Mouse (Mus musculus): ENCODE results near the gene Fnip1. TPM values are rescaled to one million over a fixed set of nuclear protein-coding genes. Genes with fewer than 3 reads are reported as not detected.

Gene Fnip1
- polyA plus RNA-seq, 1 experiment from 2014 or later, result 8.9 TPM

- 91% methylated on average over 2 of the region's 2 CpGs for WGBS
Observed at GRCm38 (mm10) chr11:54528002-54528401, 90.0 kb downstream of the Fnip1 start.

GRCm38 (mm10) chr11:54530391-54530790, 92.4 kb downstream of the Fnip1 start:
- no peak overlapping the region for H3K9ac ChIP-seq
- 53% methylated on average over 1 of the region's 1 CpGs for WGBS
- no peak overlapping the region for H3K4me3 ChIP-seq
- no peaks in the 10 kb centered on the region for H3K9me3 ChIP-seq
- no peaks in the 10 kb centered on the region for H3K36me3 ChIP-seq
- no peaks in the 10 kb centered on the region for H3K27me3 ChIP-seq
- ATAC-seq (ENCODE audit: low FRiP score, low read depth), result no peak
- H3K27ac ChIP-seq (replicated peaks), result peak overlapping the region; percentile 20; the same call in 1 of the 2 replicates
- H3K4me2 ChIP-seq, result no peak overlapping the region
- no peaks in the 10 kb centered on the region for H3K4me1 ChIP-seq (replicated peaks)

More at GRCm38 (mm10) chr11:54528002-54528401, 90.0 kb downstream of the Fnip1 start:
- Histone ChIP-seq H3K36me3 (no peaks in the 10 kb centered on the region), H3K4me2 (no peak overlapping the region), H3K27me3 (no peaks in the 10 kb centered on the region), H3K27ac (replicated peaks) (no peak overlapping the region), H3K9ac (no peak overlapping the region), H3K4me3 (no peak overlapping the region), H3K9me3 (no peaks in the 10 kb centered on the region), H3K4me1 (replicated peaks) (peaks cover 15% of the 10 kb centered on the region)
- no peak for ATAC-seq (ENCODE audit: low FRiP score, low read depth)

- H3K36me3 ChIP-seq, result no peaks in the 10 kb centered on the region
- H3K27ac ChIP-seq (replicated peaks), result peak overlapping the region; percentile 20; the same call in 1 of the 2 replicates
- 92% methylated on average over 1 of the region's 1 CpGs for WGBS
Observed at GRCm38 (mm10) chr11:54530916-54531315, 92.9 kb downstream of the Fnip1 start.

GRCm38 (mm10) chr11:54533834-54534233, 95.8 kb downstream of the Fnip1 start:
- no peak for ATAC-seq (ENCODE audit: low FRiP score, low read depth)

More at GRCm38 (mm10) chr11:54530916-54531315, 92.9 kb downstream of the Fnip1 start:
- Histone ChIP-seq H3K9me3 (no peaks in the 10 kb centered on the region), H3K27me3 (no peaks in the 10 kb centered on the region), H3K4me1 (replicated peaks) (no peaks in the 10 kb centered on the region), H3K9ac (no peak overlapping the region), H3K4me3 (no peak overlapping the region), H3K4me2 (no peak overlapping the region)
- no peak for ATAC-seq (ENCODE audit: low FRiP score, low read depth)

GRCm38 (mm10) chr11:54534871-54535270, 96.9 kb downstream of the Fnip1 start:
- no peaks in the 10 kb centered on the region for H3K36me3 ChIP-seq
- H3K9me3 ChIP-seq, result no peaks in the 10 kb centered on the region
- no peak for ATAC-seq (ENCODE audit: low FRiP score, low read depth)
- no peak overlapping the region for H3K4me3 ChIP-seq
- no peak overlapping the region for H3K4me2 ChIP-seq
- no peak overlapping the region for H3K27ac ChIP-seq (replicated peaks)
- H3K27me3 ChIP-seq, result no peaks in the 10 kb centered on the region
- 58% methylated on average over 6 of the region's 6 CpGs for WGBS
- H3K9ac ChIP-seq, result no peak overlapping the region
- no peaks in the 10 kb centered on the region for H3K4me1 ChIP-seq (replicated peaks)

More at GRCm38 (mm10) chr11:54533834-54534233, 95.8 kb downstream of the Fnip1 start:
- Histone ChIP-seq H3K36me3 (no peaks in the 10 kb centered on the region), H3K4me1 (replicated peaks) (no peaks in the 10 kb centered on the region), H3K27ac (replicated peaks) (no peak overlapping the region), H3K4me2 (no peak overlapping the region), H3K27me3 (no peaks in the 10 kb centered on the region), H3K9ac (no peak overlapping the region), H3K4me3 (no peak overlapping the region), H3K9me3 (no peaks in the 10 kb centered on the region)
- 91% methylated on average over 2 of the region's 2 CpGs for WGBS

GRCm38 (mm10) chr11:54539031-54539430, 101.0 kb downstream of the Fnip1 start:
- 61% methylated on average over 2 of the region's 2 CpGs for WGBS
- Histone ChIP-seq H3K4me2 (no peak overlapping the region), H3K4me1 (replicated peaks) (no peaks in the 10 kb centered on the region), H3K9me3 (no peaks in the 10 kb centered on the region), H3K9ac (no peak overlapping the region), H3K4me3 (no peak overlapping the region), H3K27me3 (no peaks in the 10 kb centered on the region), H3K27ac (replicated peaks) (no peak overlapping the region), H3K36me3 (no peaks in the 10 kb centered on the region)
- ATAC-seq (ENCODE audit: low FRiP score, low read depth), result no peak

- Histone ChIP-seq H3K27ac (replicated peaks) (no peak overlapping the region), H3K4me2 (no peak overlapping the region), H3K9ac (no peak overlapping the region), H3K4me1 (replicated peaks) (no peaks in the 10 kb centered on the region), H3K27me3 (no peaks in the 10 kb centered on the region), H3K9me3 (no peaks in the 10 kb centered on the region), H3K4me3 (no peak overlapping the region), H3K36me3 (no peaks in the 10 kb centered on the region)
- ATAC-seq (ENCODE audit: low FRiP score, low read depth), result no peak
- 87% methylated on average over 2 of the region's 2 CpGs for WGBS
Observed at GRCm38 (mm10) chr11:54539486-54539885, 101.5 kb downstream of the Fnip1 start.

GRCm38 (mm10) chr11:54540328-54540727, 102.3 kb downstream of the Fnip1 start:
- no peak for ATAC-seq (ENCODE audit: low FRiP score, low read depth)
- Histone ChIP-seq H3K27me3 (no peaks in the 10 kb centered on the region), H3K27ac (replicated peaks) (no peak overlapping the region), H3K4me2 (no peak overlapping the region), H3K4me3 (no peak overlapping the region), H3K36me3 (no peaks in the 10 kb centered on the region), H3K9ac (no peak overlapping the region), H3K9me3 (no peaks in the 10 kb centered on the region), H3K4me1 (replicated peaks) (no peaks in the 10 kb centered on the region)

- no peaks in the 10 kb centered on the region for H3K36me3 ChIP-seq
- ATAC-seq (ENCODE audit: low FRiP score, low read depth), result no peak
- no peak overlapping the region for H3K27ac ChIP-seq (replicated peaks)
- H3K9ac ChIP-seq, result no peak overlapping the region
- H3K4me2 ChIP-seq, result no peak overlapping the region
- H3K4me1 ChIP-seq (replicated peaks), result no peaks in the 10 kb centered on the region
- no peaks in the 10 kb centered on the region for H3K27me3 ChIP-seq
- no peaks in the 10 kb centered on the region for H3K9me3 ChIP-seq
- no peak overlapping the region for H3K4me3 ChIP-seq
Observed at GRCm38 (mm10) chr11:54542414-54542813, 104.4 kb downstream of the Fnip1 start.

GRCm38 (mm10) chr11:54554970-54555369, 117.0 kb downstream of the Fnip1 start:
- Histone ChIP-seq H3K9ac (no peak overlapping the region), H3K4me2 (no peak overlapping the region), H3K27ac (replicated peaks) (no peak overlapping the region), H3K4me3 (no peak overlapping the region), H3K27me3 (no peaks in the 10 kb centered on the region), H3K9me3 (no peaks in the 10 kb centered on the region), H3K4me1 (replicated peaks) (no peaks in the 10 kb centered on the region), H3K36me3 (no peaks in the 10 kb centered on the region)
- 90% methylated on average over 2 of the region's 2 CpGs for WGBS
- no peak for ATAC-seq (ENCODE audit: low FRiP score, low read depth)

- no peaks in the 10 kb centered on the region for H3K36me3 ChIP-seq
- no peak for ATAC-seq (ENCODE audit: low FRiP score, low read depth)
- no peak overlapping the region for H3K9ac ChIP-seq
- H3K9me3 ChIP-seq, result no peaks in the 10 kb centered on the region
- no peak overlapping the region for H3K27ac ChIP-seq (replicated peaks)
- H3K4me3 ChIP-seq, result no peak overlapping the region
- H3K4me2 ChIP-seq, result no peak overlapping the region
- H3K27me3 ChIP-seq, result no peaks in the 10 kb centered on the region
- no peaks in the 10 kb centered on the region for H3K4me1 ChIP-seq (replicated peaks)
- 86% methylated on average over 5 of the region's 5 CpGs for WGBS
Observed at GRCm38 (mm10) chr11:54562761-54563160, 124.8 kb downstream of the Fnip1 start.
